Mouse (Mus musculus): Measurements from ENCODE around the gene Spata3. TPM values are rescaled to one million over a fixed set of nuclear protein-coding genes. Genes with fewer than 3 reads are reported as not detected.
"Not testable (repeated sequence)": the region's sequence is repeated elsewhere in the genome, so short reads cannot be mapped to it uniquely, and the experiment has no call there.

Gene Spata3
- total RNA-seq (2021) = not detected

GRCm38 (mm10) chr1:86016516-86016915 is at the start of gene Spata3:
Gene Spata3 (plus strand): TSS chr1:86016816.
- intact Hi-C loops (cut with DNase I) = no loop called here
- no peak for DNase-seq

GRCm38 (mm10) chr1:85969081-85969480 is 47.5 kb upstream of the Spata3 start:
- intact Hi-C loops (cut with DNase I) = no loop called here

GRCm38 (mm10) chr1:85969519-85969918 is 47.1 kb upstream of the Spata3 start:
- intact Hi-C loops (cut with DNase I) = no loop called here
- no peak for DNase-seq

More at GRCm38 (mm10) chr1:85969081-85969480, 47.5 kb upstream of the Spata3 start:
- no peak for DNase-seq

GRCm38 (mm10) chr1:85971070-85971469 is 45.5 kb upstream of the Spata3 start:
- intact Hi-C loops (cut with DNase I) = no loop called here
- no peak for DNase-seq

GRCm38 (mm10) chr1:85972341-85972740 is 44.3 kb upstream of the Spata3 start:
- no peak for DNase-seq
- intact Hi-C loops (cut with DNase I) = no loop called here

- intact Hi-C loops (cut with DNase I) = no loop called here
- DNase-seq = no peak
Measured at GRCm38 (mm10) chr1:85973468-85973877, 43.1 kb upstream of the Spata3 start.

GRCm38 (mm10) chr1:85977709-85978108 is 38.9 kb upstream of the Spata3 start:
- intact Hi-C loops (cut with DNase I) = no loop called here
- DNase-seq = no peak

- DNase-seq = peak; percentile 59 to 63
- intact Hi-C loops (cut with DNase I) = no loop called here
Measured at GRCm38 (mm10) chr1:85981738-85982357, 34.8 kb upstream of the Spata3 start.

- no peak for DNase-seq
- intact Hi-C loops (cut with DNase I) = no loop called here
Measured at GRCm38 (mm10) chr1:85985784-85986183, 30.8 kb upstream of the Spata3 start.

GRCm38 (mm10) chr1:85988351-85988750 is 28.3 kb upstream of the Spata3 start:
- DNase-seq = no peak
- intact Hi-C loops (cut with DNase I) = no loop called here

- intact Hi-C loops (cut with DNase I); DNase-seq: not testable (repeated sequence)
Measured at GRCm38 (mm10) chr1:85988882-85989281, 27.7 kb upstream of the Spata3 start.

GRCm38 (mm10) chr1:85992175-85992574 is 24.4 kb upstream of the Spata3 start:
- intact Hi-C loops (cut with DNase I) = no loop called here
- DNase-seq = no peak

GRCm38 (mm10) chr1:85993541-85993940 is 23.1 kb upstream of the Spata3 start:
- intact Hi-C loops (cut with DNase I) = no loop called here
- no peak for DNase-seq

- DNase-seq = no peak
- intact Hi-C loops (cut with DNase I) = no loop called here
Measured at GRCm38 (mm10) chr1:85997221-85997620, 19.4 kb upstream of the Spata3 start.

- intact Hi-C loops (cut with DNase I) = no loop called here
- DNase-seq = no peak
Measured at GRCm38 (mm10) chr1:85998012-85998411, 18.6 kb upstream of the Spata3 start.

- intact Hi-C loops (cut with DNase I) = no loop called here
- no peak for DNase-seq
Measured at GRCm38 (mm10) chr1:85999853-86000570, 16.6 kb upstream of the Spata3 start.

GRCm38 (mm10) chr1:86005540-86005939 is 11.1 kb upstream of the Spata3 start:
- intact Hi-C loops (cut with DNase I) = no loop called here
- no peak for DNase-seq

- DNase-seq = no peak
- intact Hi-C loops (cut with DNase I) = no loop called here
Measured at GRCm38 (mm10) chr1:86006040-86006439, 10.6 kb upstream of the Spata3 start.

- intact Hi-C loops (cut with DNase I) = loop anchor here (1.0 kb wide), 2 partner anchors 72 to 154 kb away; no protein-coding TSS in a partner anchor
- DNase-seq = peak; percentile 90 to 94
Measured at GRCm38 (mm10) chr1:86007778-86008177, 8.8 kb upstream of the Spata3 start.

- DNase-seq; intact Hi-C loops (cut with DNase I): not testable (repeated sequence)
Measured at GRCm38 (mm10) chr1:86015758-86016157, 858 bp upstream of the Spata3 start.

- peak; percentile 47 to 49 for DNase-seq
- intact Hi-C loops (cut with DNase I) = no loop called here
Measured at GRCm38 (mm10) chr1:86018235-86019055, 1.8 kb downstream of the Spata3 start.

Measured in heart, postnatal 10 days (tissue).